Mouse (Mus musculus) embryo, embryonic 10 days (tissue): ENCODE measurements at regions not wholly inside any gene's neighbourhood (a gene's known extent, or its start where the extent isn't known, plus 50 kb on each side); places are given as distances from the start of the nearest gene placed in this dataset.
A peak's percentile ranks its signal among the peaks of the same experiment; 100 is the strongest.

Experiments used
- DNase-seq: peaks from one replicate; pipeline ENCODE4 v3.0.0-alpha.2; 2015; ENCODE audit warnings: low spot score

GRCm38 (mm10) chr14:89242159-89242558, 771.0 kb upstream of the Pcdh20 start:
- no peak for DNase-seq

DNA sequence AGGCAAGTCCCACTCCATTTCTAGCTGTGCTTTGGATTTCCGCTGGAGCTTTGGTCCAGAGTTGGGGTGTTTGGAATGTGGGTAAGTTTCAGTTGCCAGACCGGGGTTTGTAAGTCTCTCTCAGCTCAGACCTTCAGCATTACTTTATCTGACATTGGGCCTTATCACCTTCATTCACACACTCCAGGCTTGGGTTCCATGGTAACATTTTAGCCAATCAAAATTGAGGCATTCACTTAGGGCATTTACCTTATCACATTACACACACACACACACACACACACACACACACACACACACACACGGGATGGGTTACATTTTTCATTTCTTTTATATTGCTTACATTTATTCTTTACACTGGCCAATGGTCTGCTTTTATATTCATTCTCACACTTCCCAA, 765.3 kb upstream of the Pcdh20 start:
- no peak for DNase-seq

DNA sequence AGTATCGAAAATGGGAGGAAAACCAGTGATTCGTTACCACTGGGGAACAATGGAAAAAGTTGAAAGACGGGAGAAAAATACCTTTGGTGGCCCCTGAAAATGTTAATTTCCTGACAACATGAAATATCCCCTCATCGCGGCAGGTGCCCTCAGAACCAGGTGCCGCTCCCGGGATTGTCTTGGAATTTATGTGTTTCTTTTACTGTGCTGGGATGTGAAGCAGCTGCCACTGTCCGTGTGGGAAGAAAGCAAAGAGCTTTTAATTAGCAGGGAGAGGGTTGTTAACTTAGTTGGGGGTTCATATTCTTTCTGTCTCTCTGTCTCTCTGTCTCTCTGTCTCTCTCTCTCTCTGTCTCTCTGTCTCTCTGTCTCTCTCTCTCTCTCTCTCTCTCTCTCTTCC, 759.3 kb upstream of the Pcdh20 start:
- no peak for DNase-seq

GRCm38 (mm10) chr14:89217390-89217789, 746.2 kb upstream of the Pcdh20 start:
- no peak for DNase-seq

DNA sequence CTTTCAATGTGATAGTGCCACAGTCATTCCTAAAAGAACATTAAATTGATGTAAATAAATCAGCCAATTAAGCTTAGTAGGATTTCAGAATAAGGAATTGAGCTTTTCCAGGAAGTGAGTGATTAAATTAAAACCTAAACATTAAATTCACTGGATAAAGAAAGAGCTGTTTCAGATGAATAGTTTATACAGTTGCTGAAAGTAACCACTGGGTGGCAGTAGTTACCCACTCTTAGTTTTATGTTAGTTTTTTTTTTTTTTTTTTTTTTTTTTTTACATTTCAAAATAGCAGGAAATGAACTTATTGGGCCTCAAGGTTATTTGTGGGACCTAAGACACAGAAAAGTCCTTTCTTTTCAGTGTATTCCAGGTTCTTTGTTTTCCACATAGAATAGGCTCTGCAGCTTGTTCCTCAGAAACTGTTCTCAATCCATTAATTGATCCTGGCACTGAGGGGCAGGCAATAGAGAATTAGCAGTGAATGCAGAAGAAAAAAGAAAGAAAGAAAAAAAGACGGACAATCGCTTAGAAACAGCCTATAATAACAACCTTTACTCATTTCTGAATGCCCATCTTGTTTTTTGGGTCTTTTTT, 710.3 kb upstream of the Pcdh20 start:
- DNase-seq: peak; percentile 55

DNA sequence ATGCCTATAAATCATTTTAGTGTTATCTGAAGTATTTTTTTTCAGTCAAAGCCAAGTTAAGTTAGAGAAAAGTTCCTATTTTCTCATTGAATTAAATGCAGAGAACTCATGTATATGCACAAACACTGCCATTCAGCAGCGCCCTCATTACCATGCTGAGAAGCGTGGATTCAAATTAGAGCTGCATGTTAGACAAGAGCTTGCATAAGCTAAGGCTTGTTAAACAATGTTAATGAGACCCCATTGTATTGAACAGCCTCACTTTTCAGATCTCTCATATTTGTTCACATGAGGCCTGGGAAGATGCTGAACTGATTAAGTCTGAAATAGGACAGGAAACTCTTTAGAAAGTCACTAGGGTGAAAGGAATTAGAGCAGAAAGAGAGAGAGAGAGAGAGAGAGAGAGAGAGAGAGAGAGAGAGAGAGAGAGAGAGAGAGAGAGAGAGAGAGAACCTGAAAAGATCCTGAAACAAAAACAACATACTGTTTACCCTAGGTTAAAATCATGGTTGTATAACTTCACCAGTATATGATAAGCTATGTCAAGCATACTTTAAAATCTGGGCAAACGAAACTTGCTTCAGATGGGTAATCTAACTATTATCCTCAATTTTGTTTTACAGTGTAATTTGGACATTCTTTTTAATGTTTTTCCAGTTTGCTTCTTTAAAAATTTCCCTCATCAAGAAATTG, 671.9 kb upstream of the Pcdh20 start:
- peak; percentile 7 for DNase-seq

- no peak for DNase-seq
These were observed 628.1 kb upstream of the Pcdh20 start for GRCm38 (mm10) chr14:89099296-89099695.

DNA sequence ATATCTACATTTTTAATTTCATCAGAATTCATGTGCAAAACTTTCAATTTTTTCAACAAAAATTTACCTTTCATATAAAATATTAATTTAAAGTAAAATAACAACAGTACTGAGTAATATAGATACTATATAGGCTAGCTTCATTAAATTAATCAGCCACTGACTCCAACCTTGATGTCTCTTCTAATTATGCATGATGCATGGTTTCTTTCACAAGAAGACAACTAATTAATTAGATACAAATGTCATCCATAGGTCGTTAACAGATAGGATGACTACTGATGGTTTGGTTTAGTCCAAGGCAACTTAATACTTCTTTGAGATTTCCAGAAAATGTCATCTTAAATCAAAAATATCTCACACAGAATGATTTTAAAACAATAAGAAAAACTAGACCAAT, 618.5 kb upstream of the Pcdh20 start:
- DNase-seq: no peak

DNA sequence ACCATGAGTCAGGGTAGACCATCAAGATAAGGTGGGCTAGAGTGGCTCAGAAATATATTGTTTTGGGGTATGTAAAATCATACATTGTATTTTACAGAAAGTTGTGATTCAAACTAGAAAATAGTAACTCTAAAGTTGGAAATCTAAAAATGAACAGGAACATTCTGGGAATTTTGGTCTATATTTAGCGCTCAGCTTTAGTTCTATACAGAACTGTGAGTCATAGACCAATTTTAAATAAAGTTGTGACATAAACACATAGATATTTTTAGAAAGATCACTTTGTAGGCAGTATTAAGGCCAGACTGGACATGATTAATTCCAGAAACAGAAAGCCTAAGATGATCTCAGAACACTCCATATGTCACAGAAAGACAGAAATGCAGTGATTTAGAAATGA, 604.8 kb upstream of the Pcdh20 start:
- no peak for DNase-seq

- DNase-seq: no peak
These were observed 592.8 kb upstream of the Pcdh20 start for GRCm38 (mm10) chr14:89063971-89064370.

GRCm38 (mm10) chr14:89062583-89063436, 591.6 kb upstream of the Pcdh20 start:
- DNase-seq: no peak

- peak; percentile 9 for DNase-seq
These were observed 590.1 kb upstream of the Pcdh20 start for GRCm38 (mm10) chr14:89061319-89061718.

DNA sequence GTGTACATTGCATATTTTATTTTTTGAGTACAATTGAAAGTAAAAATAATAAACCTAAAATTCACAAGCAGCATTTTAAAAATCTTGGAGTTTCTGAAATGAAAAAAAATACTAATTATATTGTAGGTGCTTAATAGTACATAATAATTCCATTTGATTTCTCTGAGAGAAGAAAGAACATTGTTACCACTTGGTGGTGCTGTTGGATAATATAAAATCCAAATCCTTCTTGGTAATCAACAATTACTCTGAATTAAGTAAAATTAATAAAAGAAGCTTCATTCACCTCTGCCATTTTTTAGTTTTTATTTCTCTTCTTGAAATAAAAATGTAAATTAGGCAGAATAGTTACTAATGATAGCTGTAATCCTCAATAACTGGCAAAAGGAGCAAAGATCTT, 563.2 kb upstream of the Pcdh20 start:
- DNase-seq: no peak

GRCm38 (mm10) chr14:89011440-89011839, 540.2 kb upstream of the Pcdh20 start:
- no peak for DNase-seq

- no peak for DNase-seq
These were observed 538.5 kb upstream of the Pcdh20 start for GRCm38 (mm10) chr14:89009648-89010047.

- peak; percentile 13 for DNase-seq
These were observed 510.7 kb upstream of the Pcdh20 start for GRCm38 (mm10) chr14:88981895-88982294.

- no peak for DNase-seq
These were observed 504.8 kb upstream of the Pcdh20 start for GRCm38 (mm10) chr14:88976007-88976406.

DNA sequence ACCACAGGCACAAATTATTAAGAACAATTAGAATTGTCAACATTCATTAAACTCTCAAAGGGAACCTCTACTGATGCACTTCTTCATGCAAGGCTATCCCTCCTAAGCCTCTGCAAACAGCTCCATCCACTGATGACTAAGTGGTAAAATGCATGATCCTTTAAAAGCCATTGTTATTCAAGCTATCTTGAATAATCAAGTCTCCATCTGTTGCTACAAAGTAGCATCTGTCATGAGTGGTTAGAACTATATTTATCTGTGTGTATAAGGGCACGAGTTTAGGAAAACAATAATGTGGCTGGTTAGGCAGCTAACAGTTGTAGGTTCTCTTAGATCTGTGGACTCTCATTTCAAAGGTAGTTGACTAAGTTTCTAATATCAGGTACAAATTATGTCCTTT, 463.4 kb upstream of the Pcdh20 start:
- no peak for DNase-seq
